Mouse (Mus musculus): ENCODE data around the gene Gm44503. TPM values are rescaled to one million over a fixed set of nuclear protein-coding genes. Genes with fewer than 3 reads are reported as not detected.

Gene Gm44503
- total and polyA plus RNA-seq, 2 experiments from 2014 or later = not detected

DNA sequence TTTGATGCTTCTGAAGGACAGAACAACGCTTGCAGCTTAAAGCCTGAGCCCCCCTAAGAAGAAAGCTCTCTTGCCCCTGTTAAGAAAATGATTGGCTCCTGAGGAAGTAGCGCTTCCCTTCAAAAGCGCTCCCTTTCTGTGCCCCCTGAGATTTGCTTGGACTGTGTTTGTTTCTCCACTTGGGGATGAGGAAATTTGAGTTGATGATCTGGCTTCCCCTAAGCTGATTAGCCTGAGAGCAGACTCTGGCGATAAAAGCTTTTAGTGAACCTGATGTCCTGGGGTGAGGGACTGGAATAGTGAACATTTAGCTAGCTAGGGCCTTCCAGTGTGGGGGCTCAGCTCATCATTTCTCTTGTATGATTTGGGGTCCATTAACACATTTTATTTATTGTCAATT is 90.3 kb downstream of the Gm44503 start:
- Histone ChIP-seq H3K36me3 (ENCODE audit: insufficient read depth, low read length) (no peaks in the 10 kb centered on the region), H3K9ac (replicated peaks; ENCODE audit: low read length) (no peak overlapping the region), H3K4me3 (ENCODE audit: low read length) (no peak overlapping the region), H3K9me3 (ENCODE audit: low read length) (no peaks in the 10 kb centered on the region), H3K27me3 (ENCODE audit: insufficient read depth, low read length) (no peaks in the 10 kb centered on the region), H3K27ac (no peak overlapping the region), H3K4me1 (ENCODE audit: insufficient read depth, low read length) (peaks cover 13% of the 10 kb centered on the region), H3K4me2 (ENCODE audit: low read depth, low read length) (no peak overlapping the region)
- DNase-seq (ENCODE audit: low spot score) (no peak), ATAC-seq (no peak)
- TF ChIP-seq CTCF (IDR thresholded peaks at IDR 0.05; ENCODE audit: low read depth) = no peak
- WGBS = 21% methylated on average over 4 of the region's 4 CpGs

DNA sequence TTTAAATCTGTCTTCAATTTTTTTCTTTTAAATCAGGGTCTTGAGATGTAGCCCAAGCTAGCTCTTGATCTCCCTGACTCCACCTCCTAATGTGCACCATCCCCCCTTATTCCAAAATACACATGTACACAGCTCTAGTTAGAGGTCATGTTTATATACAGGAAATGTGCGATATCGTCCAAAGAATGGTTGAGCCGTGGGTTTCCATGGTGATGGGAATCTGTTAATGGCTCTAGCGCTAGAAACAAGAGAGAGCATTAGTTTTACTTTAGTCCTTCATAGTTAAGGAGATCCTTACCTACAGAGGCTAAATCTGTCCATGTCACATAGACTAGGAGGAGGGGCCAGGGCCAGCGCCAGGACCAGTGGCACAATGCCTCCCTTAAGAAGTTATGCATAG is 91.2 kb downstream of the Gm44503 start:
- no peak overlapping the region for H3K27ac ChIP-seq
- no peak overlapping the region for H3K4me3 ChIP-seq (ENCODE audit: low read length)
- H3K4me1 ChIP-seq (ENCODE audit: insufficient read depth, low read length) = peaks cover 6% of the 10 kb centered on the region
- no peaks in the 10 kb centered on the region for H3K9me3 ChIP-seq (ENCODE audit: low read length)
- no peak overlapping the region for H3K4me2 ChIP-seq (ENCODE audit: low read depth, low read length)
- TF ChIP-seq CTCF (IDR thresholded peaks at IDR 0.05; ENCODE audit: low read depth) = no peak
- H3K9ac ChIP-seq (replicated peaks; ENCODE audit: low read length) = no peak overlapping the region
- no peaks in the 10 kb centered on the region for H3K27me3 ChIP-seq (ENCODE audit: insufficient read depth, low read length)
- no peak for DNase-seq (ENCODE audit: low spot score)
- H3K36me3 ChIP-seq (ENCODE audit: insufficient read depth, low read length) = no peaks in the 10 kb centered on the region
- no peak for ATAC-seq
- 51% methylated on average over 5 of the region's 5 CpGs for whole genome bisulfite sequencing

DNA sequence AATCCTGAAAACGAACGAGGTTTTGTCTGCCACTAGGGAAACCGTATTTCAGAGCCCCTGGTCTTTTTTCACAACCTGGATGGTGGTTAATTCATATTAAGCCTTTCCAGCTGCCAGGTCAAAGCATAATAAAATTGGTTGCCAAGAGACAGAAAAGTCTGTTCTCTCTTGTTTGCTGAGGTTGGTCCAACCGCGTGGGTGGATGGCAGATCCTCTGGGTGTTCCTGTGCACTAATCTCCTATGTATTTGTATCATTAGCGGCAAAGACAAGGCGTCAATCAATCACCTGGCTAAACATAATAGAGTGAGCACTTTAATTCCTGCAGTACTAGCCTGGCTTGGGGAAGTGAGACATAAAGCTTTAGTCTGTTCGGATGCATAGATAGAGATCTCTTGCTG is 92.0 kb downstream of the Gm44503 start:
- Histone ChIP-seq H3K9ac (replicated peaks; ENCODE audit: low read length) (0 out of 2 replicates have a peak overlapping the region, but pooled peaks have one; percentile 13), H3K27me3 (ENCODE audit: insufficient read depth, low read length) (no peaks in the 10 kb centered on the region), H3K36me3 (ENCODE audit: insufficient read depth, low read length) (no peaks in the 10 kb centered on the region), H3K4me1 (ENCODE audit: insufficient read depth, low read length) (no peaks in the 10 kb centered on the region), H3K27ac (no peak overlapping the region), H3K4me2 (ENCODE audit: low read depth, low read length) (no peak overlapping the region), H3K4me3 (ENCODE audit: low read length) (no peak overlapping the region), H3K9me3 (ENCODE audit: low read length) (no peaks in the 10 kb centered on the region)
- 60% methylated on average over 8 of the region's 8 CpGs for WGBS
- no peak for TF ChIP-seq CTCF (IDR thresholded peaks at IDR 0.05; ENCODE audit: low read depth)
- ATAC-seq (no peak), DNase-seq (ENCODE audit: low spot score) (no peak)

DNA sequence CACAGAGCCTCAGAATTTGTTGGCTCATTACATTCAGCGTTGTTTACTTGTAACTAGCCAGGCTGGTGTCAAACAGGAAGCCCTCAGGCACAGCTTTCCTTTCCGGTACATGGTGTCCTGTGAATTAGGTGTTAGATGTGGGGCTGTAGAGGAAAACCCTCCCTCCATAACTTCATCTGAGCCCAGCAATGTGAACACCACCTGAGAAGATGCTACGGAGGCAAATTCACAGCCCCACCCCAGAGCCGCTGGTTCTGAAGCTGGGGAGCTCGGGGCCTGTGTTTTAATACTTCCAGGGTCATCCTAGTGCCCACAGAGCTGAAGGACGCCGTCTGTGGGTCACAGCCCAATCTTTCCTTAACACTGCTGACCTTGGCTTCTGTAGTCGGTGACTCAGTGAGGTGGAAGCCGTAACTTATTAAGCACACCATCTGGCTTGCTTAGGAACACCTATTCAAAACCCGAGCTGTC is 96.8 kb downstream of the Gm44503 start:
- 64% methylated on average over 10 of the region's 10 CpGs for WGBS
- Histone ChIP-seq H3K4me3 (ENCODE audit: low read length) (no peak overlapping the region), H3K4me1 (ENCODE audit: insufficient read depth, low read length) (no peaks in the 10 kb centered on the region), H3K9ac (replicated peaks; ENCODE audit: low read length) (no peak overlapping the region), H3K36me3 (ENCODE audit: insufficient read depth, low read length) (no peaks in the 10 kb centered on the region), H3K27ac (no peak overlapping the region; the same call in 1 of the 2 replicates), H3K4me2 (ENCODE audit: low read depth, low read length) (no peak overlapping the region), H3K9me3 (ENCODE audit: low read length) (no peaks in the 10 kb centered on the region), H3K27me3 (ENCODE audit: insufficient read depth, low read length) (no peaks in the 10 kb centered on the region)
- DNase-seq (ENCODE audit: low spot score) (no peak), ATAC-seq (no peak)
- TF ChIP-seq CTCF (IDR thresholded peaks at IDR 0.05; ENCODE audit: low read depth) = no peak

DNA sequence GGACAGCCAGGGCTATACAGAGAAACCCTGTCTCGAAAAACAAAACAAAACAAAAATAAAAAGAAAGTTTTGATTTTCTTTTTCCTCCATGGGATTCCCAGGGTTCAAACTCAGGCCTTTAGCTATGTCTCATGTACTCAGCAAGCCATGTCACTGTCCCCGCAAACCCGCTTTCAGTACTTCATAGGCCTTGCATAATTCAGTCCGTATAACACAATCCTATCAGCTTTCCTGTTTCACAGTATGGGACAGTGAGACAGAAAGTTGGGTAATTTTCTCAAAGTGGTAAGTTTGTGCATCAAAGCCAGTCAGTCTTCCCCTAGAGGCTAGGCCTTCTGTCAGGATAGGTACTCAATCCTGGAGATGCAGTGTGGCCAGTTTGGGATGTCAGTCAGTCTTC is 100.6 kb downstream of the Gm44503 start:
- Histone ChIP-seq H3K9me3 (ENCODE audit: low read length) (no peaks in the 10 kb centered on the region), H3K36me3 (ENCODE audit: insufficient read depth, low read length) (no peaks in the 10 kb centered on the region), H3K27ac (no peak overlapping the region), H3K4me3 (ENCODE audit: low read length) (no peak overlapping the region), H3K9ac (replicated peaks; ENCODE audit: low read length) (no peak overlapping the region), H3K27me3 (ENCODE audit: insufficient read depth, low read length) (no peaks in the 10 kb centered on the region), H3K4me2 (ENCODE audit: low read depth, low read length) (no peak overlapping the region), H3K4me1 (ENCODE audit: insufficient read depth, low read length) (no peaks in the 10 kb centered on the region)
- 90% methylated on average over 4 of the region's 4 CpGs for WGBS
- TF ChIP-seq CTCF (IDR thresholded peaks at IDR 0.05; ENCODE audit: low read depth) = no peak
- DNase-seq (ENCODE audit: low spot score) (no peak), ATAC-seq (no peak)

DNA sequence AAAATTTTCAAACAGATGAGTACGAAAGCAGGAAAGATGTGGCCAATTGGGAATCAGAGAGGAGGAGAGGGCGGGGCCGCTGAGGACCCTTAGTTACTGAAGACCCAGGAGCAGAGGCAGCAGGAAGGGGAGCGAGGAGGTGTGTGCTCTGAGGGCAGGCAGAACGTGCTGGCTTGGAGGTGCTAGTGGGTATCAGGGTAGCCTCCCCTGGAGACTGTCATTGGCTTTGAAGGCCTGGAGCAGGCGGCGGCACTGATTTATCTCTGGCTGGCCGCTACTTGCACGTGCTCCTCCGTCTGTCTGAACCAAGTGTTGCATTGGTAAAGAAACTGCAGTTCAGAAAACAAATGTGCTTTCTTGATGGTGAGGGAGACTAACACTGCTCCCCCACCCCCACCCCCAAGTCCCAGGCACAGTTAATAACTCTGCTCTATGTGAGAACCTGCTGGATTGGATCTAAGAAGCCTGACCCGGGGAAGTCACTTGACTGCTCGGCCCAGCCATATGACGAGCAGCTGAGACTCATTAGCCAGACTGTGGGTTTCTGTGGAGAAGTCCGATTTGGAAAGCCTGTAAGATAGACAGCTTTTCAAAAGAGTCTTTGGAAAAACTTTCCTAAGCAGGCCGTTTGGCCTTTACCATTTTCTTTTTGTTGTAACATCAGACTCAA is 105.1 kb downstream of the Gm44503 start:
- H3K27ac ChIP-seq = no peak overlapping the region
- no peaks in the 10 kb centered on the region for H3K4me1 ChIP-seq (ENCODE audit: insufficient read depth, low read length)
- H3K4me3 ChIP-seq (ENCODE audit: low read length) = no peak overlapping the region
- peak overlapping the region; percentile 30 for H3K4me2 ChIP-seq (ENCODE audit: low read depth, low read length)
- no peak for TF ChIP-seq CTCF (IDR thresholded peaks at IDR 0.05; ENCODE audit: low read depth)
- H3K36me3 ChIP-seq (ENCODE audit: insufficient read depth, low read length) = no peaks in the 10 kb centered on the region
- ATAC-seq (no peak), DNase-seq (ENCODE audit: low spot score) (no peak)
- WGBS = 31% methylated on average over 15 of the region's 15 CpGs
- H3K9ac ChIP-seq (replicated peaks; ENCODE audit: low read length) = 0 out of 2 replicates have a peak overlapping the region, but pooled peaks have one; percentile 19
- no peaks in the 10 kb centered on the region for H3K9me3 ChIP-seq (ENCODE audit: low read length)
- no peaks in the 10 kb centered on the region for H3K27me3 ChIP-seq (ENCODE audit: insufficient read depth, low read length)

Small RNA genes within 50 kb of the gene (microRNA-seq; reads per million reads assigned to microRNA genes)
- gene Gm27353 = 0 reads per million in 2 experiments

Other genes starting within 250 kb of the Gm44503 start
- 1.4 and 4.4 TPM in 2 replicates for gene Prtg, start 152.0 kb upstream of the Gm44503 start, total RNA-seq (2014; rRNA removed)
- gene Prtg, start 152.0 kb upstream of the Gm44503 start, polyA plus RNA-seq (2015; fragmentation: Nextera tagmentation; extraction: Ambion mirVana) = 0.59 and 0.65 TPM in 2 replicates
- 30.4 and 32.0 TPM in 2 replicates for gene Pygo1, start 33.2 kb upstream of the Gm44503 start, total RNA-seq (2014; rRNA removed)
- 8.5 and 9.2 TPM in 2 replicates for gene Pygo1, start 33.2 kb upstream of the Gm44503 start, polyA plus RNA-seq (2015; fragmentation: Nextera tagmentation; extraction: Ambion mirVana)
- 0.99 and 2.4 TPM in 2 replicates for gene Dyx1c1, start 67 bp upstream of the Gm44503 start, total RNA-seq (2014; rRNA removed)
- gene Dyx1c1, start 67 bp upstream of the Gm44503 start, polyA plus RNA-seq (2015; fragmentation: Nextera tagmentation; extraction: Ambion mirVana) = 2.5 and 3.0 TPM in 2 replicates
- 10.7 and 14.1 TPM in 2 replicates for gene Ccpg1os, start 26.5 kb downstream of the Gm44503 start, total RNA-seq (2014; rRNA removed)
- gene Ccpg1os, start 26.5 kb downstream of the Gm44503 start, polyA plus RNA-seq (2015; fragmentation: Nextera tagmentation; extraction: Ambion mirVana) = 21.2 and 21.3 TPM in 2 replicates
- gene Ccpg1, start 26.6 kb downstream of the Gm44503 start, total RNA-seq (2014; rRNA removed) = 15.0 and 23.4 TPM in 2 replicates
- gene Ccpg1, start 26.6 kb downstream of the Gm44503 start, polyA plus RNA-seq (2015; fragmentation: Nextera tagmentation; extraction: Ambion mirVana) = 42.7 and 45.3 TPM in 2 replicates
- 16.4 and 20.1 TPM in 2 replicates for gene Pigb, start 81.5 kb downstream of the Gm44503 start, total RNA-seq (2014; rRNA removed)
- 8.9 and 9.0 TPM in 2 replicates for gene Pigb, start 81.5 kb downstream of the Gm44503 start, polyA plus RNA-seq (2015; fragmentation: Nextera tagmentation; extraction: Ambion mirVana)
- 3.6 and 5.3 TPM in 2 replicates for gene Rab27a, start 86.0 kb downstream of the Gm44503 start, total RNA-seq (2014; rRNA removed)
- 3.8 TPM in 2 replicates for gene Rab27a, start 86.0 kb downstream of the Gm44503 start, polyA plus RNA-seq (2015; fragmentation: Nextera tagmentation; extraction: Ambion mirVana)
- not detected in 2 replicates for gene Khdc3, start 143.0 kb downstream of the Gm44503 start, total RNA-seq (2014; rRNA removed)
- gene Khdc3, start 143.0 kb downstream of the Gm44503 start, polyA plus RNA-seq (2015; fragmentation: Nextera tagmentation; extraction: Ambion mirVana) = 0.21 and 0.26 TPM in 2 replicates
- gene Gm20509, start 143.6 kb downstream of the Gm44503 start, total RNA-seq (2014; rRNA removed) = not detected in 2 replicates
- gene Gm20509, start 143.6 kb downstream of the Gm44503 start, polyA plus RNA-seq (2015; fragmentation: Nextera tagmentation; extraction: Ambion mirVana) = 0.18 TPM in 1 of 2 replicates, not detected in the other
- 54.1 and 59.4 TPM in 2 replicates for gene Rsl24d1, start 154.6 kb downstream of the Gm44503 start, total RNA-seq (2014; rRNA removed)
- 102 and 106 TPM in 2 replicates for gene Rsl24d1, start 154.6 kb downstream of the Gm44503 start, polyA plus RNA-seq (2015; fragmentation: Nextera tagmentation; extraction: Ambion mirVana)